Mouse (Mus musculus) stomach, postnatal 0 days (tissue): Measurements from ENCODE around the gene Crim1. TPM values are rescaled to one million over a fixed set of nuclear protein-coding genes. Genes with fewer than 3 reads are reported as not detected.
"Not testable (repeated sequence)": the region's sequence is repeated elsewhere in the genome, so short reads cannot be mapped to it uniquely, and the experiment has no call there.

Experiments
- ATAC-seq: fragments of 200-750 bp; cut with Nextera tagmentation; 2 replicates; pipeline ENCODE4 v1.8.0; 2017; ENCODE audit not compliant: low FRiP score, low TSS enrichment
- DNase-seq: peaks from one replicate; pipeline ENCODE4 v3.0.0-alpha.2; 2016; ENCODE audit warnings: low spot score
- H3K27ac ChIP-seq: fragments of 300-500 bp; sonication (generic); replicated peaks from 2 replicates; pipeline ENCODE4 v1.5.1; 2014; ENCODE audit warnings: mild to moderate bottlenecking, control low read depth
- H3K27me3 ChIP-seq: fragments of 300-500 bp; sonication (generic); 2 replicates; pipeline ENCODE4 v1.6.1; 2014; ENCODE audit warnings: low read length; ENCODE audit not compliant: control insufficient read depth, insufficient read depth
- H3K36me3 ChIP-seq: fragments of 300-500 bp; sonication (generic); 2 replicates; pipeline ENCODE4 v1.6.1; 2014; ENCODE audit warnings: low read length, mixed read lengths; ENCODE audit not compliant: control insufficient read depth, insufficient read depth
- H3K4me1 ChIP-seq: fragments of 300-500 bp; sonication (generic); replicated peaks from 2 replicates; pipeline ENCODE4 v1.6.1; 2014; ENCODE audit warnings: antibody characterized with exemption; ENCODE audit not compliant: control insufficient read depth, insufficient read depth
- H3K4me2 ChIP-seq: fragments of 300-500 bp; sonication (generic); replicated peaks from 2 replicates; pipeline ENCODE4 v1.6.1; 2014; ENCODE audit warnings: low read depth, mild to moderate bottlenecking, control low read depth, moderate library complexity
- H3K4me3 ChIP-seq: fragments of 300-500 bp; sonication (generic); 2 replicates; pipeline ENCODE4 v1.5.1; 2014; ENCODE audit warnings: low read depth, low read length, control low read depth
- H3K9ac ChIP-seq: fragments of 300-500 bp; sonication (generic); 2 replicates; pipeline ENCODE4 v1.6.1; 2014; ENCODE audit warnings: mild to moderate bottlenecking, low read length, control low read depth, mixed read lengths
- H3K9me3 ChIP-seq: fragments of 300-500 bp; sonication (generic); 2 replicates; pipeline ENCODE4 v1.6.1; 2016; ENCODE audit warnings: low read length; ENCODE audit not compliant: control insufficient read depth
- CTCF ChIP-seq: IDR thresholded peaks from 2 replicates; pipeline ENCODE4 v1.5.1; 2016; ENCODE audit warnings: antibody characterized with exemption, low read depth, mild to moderate bottlenecking, moderate library complexity
- EP300 ChIP-seq: optimal IDR thresholded peaks from 2 replicates; pipeline ENCODE3; 2016; ENCODE audit warnings: antibody characterized with exemption
- WGBS: fragments of 180-500 bp; shearing (Covaris S2); extraction: QIAGEN DNeasy Blood & Tissue Kit; methylation state at CpG from one replicate; pipeline ENCODE4 v1.1.7; 2014; 5-methylcytosine and 5-hydroxymethylcytosine counted together
- polyA plus RNA-seq: library from polyadenylated mRNA; unstranded; fragments of >200 nt; fragmentation: Nextera tagmentation; extraction: Ambion mirVana; gene quantifications from 2 replicates; pipeline ENCODE4 v1.2.1, GENCODE M21; 2015

Crim1 gene
- polyA plus RNA-seq, 1 experiment from 2014 or later: 5.1 TPM

DNA sequence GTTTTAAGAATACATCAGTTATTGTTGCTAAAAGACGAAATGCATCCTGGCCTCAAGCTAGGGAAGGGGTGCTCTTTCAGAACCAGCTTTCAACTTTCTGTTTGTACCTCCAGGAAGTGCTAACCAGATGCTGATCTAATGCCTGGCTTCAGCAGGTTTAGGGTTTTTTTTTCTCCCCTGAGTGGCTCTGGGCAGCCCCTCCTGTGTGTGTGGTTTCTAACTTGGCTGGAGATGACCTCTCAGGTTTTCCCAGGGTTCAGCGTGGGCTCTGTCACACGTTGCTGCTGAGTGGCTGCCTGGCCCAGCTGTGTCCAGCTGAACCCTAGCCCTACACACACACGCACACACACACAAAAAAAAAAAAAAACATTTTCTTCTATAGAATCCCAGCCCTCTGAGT lies 45.4 kb downstream of the Crim1 start:
- TF ChIP-seq EP300 (no peak), CTCF (no peak)
- Histone ChIP-seq H3K36me3 (no peaks in the 10 kb centered on the region), H3K27ac (no peak overlapping the region; the same call in 1 of the 2 replicates), H3K4me3 (no peak overlapping the region), H3K4me1 (no peaks in the 10 kb centered on the region), H3K9ac (no peak overlapping the region), H3K4me2 (no peak overlapping the region), H3K9me3 (no peaks in the 10 kb centered on the region), H3K27me3 (no peaks in the 10 kb centered on the region)
- DNase-seq (no peak), ATAC-seq (no peak)
- 58% methylated on average over 4 of the region's 4 CpGs for WGBS

- no peaks in the 10 kb centered on the region for H3K9me3 ChIP-seq
- WGBS: 62% methylated on average over 11 of the region's 11 CpGs
- no peak overlapping the region for H3K9ac ChIP-seq
- TF ChIP-seq CTCF: no peak
- TF ChIP-seq EP300: no peak
- H3K4me2 ChIP-seq: no peak overlapping the region
- ATAC-seq (no peak), DNase-seq (no peak)
- no peaks in the 10 kb centered on the region for H3K4me1 ChIP-seq
- H3K4me3 ChIP-seq: no peak overlapping the region
- H3K27ac ChIP-seq: no peak overlapping the region
- no peaks in the 10 kb centered on the region for H3K27me3 ChIP-seq
- no peaks in the 10 kb centered on the region for H3K36me3 ChIP-seq
These were observed 46.8 kb downstream of the Crim1 start for GRCm38 (mm10) chr17:78246634-78247383.

- DNase-seq (no peak), ATAC-seq (no peak)
- H3K36me3 ChIP-seq: no peaks in the 10 kb centered on the region; the same call in 1 of the 2 replicates
- no peaks in the 10 kb centered on the region for H3K9me3 ChIP-seq
- 40% methylated on average over 5 of the region's 5 CpGs for WGBS
- no peaks in the 10 kb centered on the region for H3K27me3 ChIP-seq
- H3K27ac ChIP-seq: no peak overlapping the region
- H3K4me2 ChIP-seq: no peak overlapping the region
- no peak overlapping the region for H3K9ac ChIP-seq
- no peak for TF ChIP-seq CTCF
- no peak for TF ChIP-seq EP300
- no peak overlapping the region for H3K4me3 ChIP-seq
- no peaks in the 10 kb centered on the region for H3K4me1 ChIP-seq
These were observed 48.1 kb downstream of the Crim1 start for GRCm38 (mm10) chr17:78248197-78248596.

DNA sequence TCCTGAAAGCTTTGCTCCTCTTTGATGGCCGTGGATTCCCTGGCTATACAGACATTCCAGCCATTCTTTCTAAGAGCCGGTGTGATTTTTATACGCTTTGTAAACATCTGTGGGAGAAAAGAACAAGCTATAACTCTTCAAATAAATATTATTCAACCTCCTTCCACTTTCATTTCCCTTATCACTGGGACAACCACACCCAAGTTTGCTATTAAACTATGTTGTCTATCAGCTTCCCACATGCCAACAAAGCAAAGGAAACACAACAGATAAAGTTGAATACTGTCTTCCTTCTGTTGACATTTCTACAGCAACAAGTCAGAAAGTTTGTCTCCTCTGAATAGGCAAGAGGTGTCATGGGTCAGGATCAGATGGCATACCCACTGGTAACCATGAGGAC lies 48.9 kb downstream of the Crim1 start:
- no peaks in the 10 kb centered on the region for H3K27me3 ChIP-seq
- ATAC-seq (no peak), DNase-seq (no peak)
- H3K9me3 ChIP-seq: no peaks in the 10 kb centered on the region
- no peak overlapping the region for H3K9ac ChIP-seq
- no peak overlapping the region for H3K4me3 ChIP-seq
- H3K27ac ChIP-seq: no peak overlapping the region
- no peaks in the 10 kb centered on the region for H3K4me1 ChIP-seq
- no peaks in the 10 kb centered on the region; the same call in 1 of the 2 replicates for H3K36me3 ChIP-seq
- no peak for TF ChIP-seq EP300
- no peak overlapping the region for H3K4me2 ChIP-seq
- WGBS: 18% methylated on average over 3 of the region's 3 CpGs

DNA sequence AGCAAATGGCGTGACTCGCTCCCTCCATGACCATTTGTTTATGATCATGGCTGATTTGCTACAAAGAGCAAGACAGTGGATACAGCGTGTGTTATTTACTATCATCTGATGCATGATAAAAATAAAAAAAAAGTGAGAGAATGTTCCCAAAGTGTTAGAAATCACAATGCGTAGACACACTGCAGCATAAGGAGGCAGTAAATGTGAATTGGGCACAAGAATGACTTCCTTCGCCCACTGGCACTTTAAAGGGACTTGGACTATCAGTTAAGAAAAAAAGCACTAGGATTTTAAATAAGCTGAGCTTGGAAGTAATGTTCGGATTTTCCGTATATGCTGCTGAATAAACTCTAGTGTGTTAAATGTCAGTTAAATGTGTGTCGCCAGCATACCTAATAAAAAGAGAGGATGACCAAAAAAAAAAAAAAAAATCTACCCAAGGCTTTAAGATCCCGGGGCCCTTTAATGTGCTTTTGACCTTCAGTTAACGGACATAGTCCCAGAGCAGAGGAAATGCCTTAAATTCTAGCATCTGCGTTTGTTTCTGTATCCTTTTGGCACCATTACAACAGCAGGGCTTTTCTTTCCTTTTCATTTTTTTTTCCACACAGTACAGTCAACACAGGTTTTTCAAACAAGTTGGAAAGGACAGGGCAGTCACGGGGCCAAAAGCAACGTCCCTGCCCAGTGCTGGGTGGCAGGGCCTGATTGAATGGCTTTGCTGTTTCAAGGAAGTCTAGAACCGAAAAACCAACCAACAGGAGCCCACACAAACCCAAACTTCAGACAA lies 50.3 kb downstream of the Crim1 start:
- no peak overlapping the region for H3K4me3 ChIP-seq
- no peak overlapping the region for H3K4me2 ChIP-seq
- peak; percentile 60 for DNase-seq
- no peak overlapping the region for H3K9ac ChIP-seq
- 0 out of 2 replicates have a peak, but pooled peaks have one; percentile 71 for ATAC-seq
- WGBS: 47% methylated on average over 14 of the region's 14 CpGs
- no peaks in the 10 kb centered on the region for H3K9me3 ChIP-seq
- H3K27me3 ChIP-seq: no peaks in the 10 kb centered on the region
- H3K4me1 ChIP-seq: no peaks in the 10 kb centered on the region
- H3K27ac ChIP-seq: no peak overlapping the region
- TF ChIP-seq CTCF: no peak
- TF ChIP-seq EP300: no peak
- no peaks in the 10 kb centered on the region; the same call in 1 of the 2 replicates for H3K36me3 ChIP-seq

DNA sequence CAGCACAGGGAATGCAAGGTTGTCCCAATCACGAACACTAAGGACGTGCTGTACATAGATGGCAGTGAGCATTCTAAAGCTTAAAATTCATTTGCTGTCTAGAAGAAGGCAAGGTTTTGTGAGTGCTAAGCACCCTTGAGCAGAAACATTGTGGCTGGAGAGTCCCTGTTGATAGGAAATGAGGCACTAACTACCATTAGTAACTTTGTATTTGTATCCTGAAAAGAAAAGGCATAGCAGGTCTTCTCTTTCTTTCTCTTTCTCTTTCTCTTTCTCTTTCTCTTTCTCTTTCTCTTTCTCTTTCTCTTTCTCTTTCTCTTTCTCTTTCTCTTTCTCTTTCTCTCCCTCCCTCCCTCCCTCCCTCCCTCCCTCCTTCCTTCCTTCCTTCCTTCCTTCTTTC lies 53.5 kb downstream of the Crim1 start:
- not testable (repeated sequence) for H3K4me2 ChIP-seq, ATAC-seq, H3K9ac ChIP-seq, H3K27ac ChIP-seq, H3K9me3 ChIP-seq, H3K4me3 ChIP-seq, H3K4me1 ChIP-seq, H3K36me3 ChIP-seq, DNase-seq, H3K27me3 ChIP-seq
- 97% methylated on average over 2 of the region's 2 CpGs for WGBS
